In genomic region chr12:11149121-11149420, GRCm38 (mm10) we compare ENCODE assay signal across 8 mouse cellular contexts. TPM values are rescaled to one million over a fixed set of nuclear protein-coding genes. Genes with fewer than 3 reads are reported as not detected.
DNase-seq lines count a peak whose midpoint lies in the region; ATAC-seq and TF ChIP-seq lines count a peak whose summit lies in the region.
"Had no signal": no experiment of that assay in that cellular context is flagged by ENCODE, and none has a peak within 500 bp of the region (broad histone marks: within the 10 kb centered on the region; RNA-seq: fewer than 3 reads in every experiment).

No protein-coding gene starts in this region.

- ATAC-seq in forebrain, postnatal 0 days, result no peak
- ATAC-seq in liver, embryonic 12.5 days, result no peak

- no peaks in the 10 kb centered on the region for H3K36me3 ChIP-seq in testis, adult 2 months (ENCODE audit: control insufficient read depth, insufficient read depth, low read length)
- no peaks in the 10 kb centered on the region for H3K36me3 ChIP-seq in forebrain, postnatal 0 days (ENCODE audit: insufficient read depth)
- no peaks in the 10 kb centered on the region for H3K36me3 ChIP-seq in liver, embryonic 12.5 days

- H3K9ac ChIP-seq in forebrain, postnatal 0 days, result peak overlapping the region; percentile 52
- H3K9ac ChIP-seq in liver, embryonic 12.5 days, result no peak overlapping the region

- WGBS in forebrain, postnatal 0 days, result 1% methylated on average over 14 of the region's 14 CpGs
- 6% methylated on average over 14 of the region's 14 CpGs for WGBS in liver, embryonic 12.5 days (ENCODE audit: insufficient replicate concordance)

- no peaks in the 10 kb centered on the region for H3K27me3 ChIP-seq in testis, adult 2 months (ENCODE audit: control insufficient read depth, insufficient read depth, low read length)
- H3K27me3 ChIP-seq in forebrain, postnatal 0 days (ENCODE audit: insufficient read depth, low read length), result peaks cover 11% of the 10 kb centered on the region; the same call in 1 of the 2 replicates
- H3K27me3 ChIP-seq in liver, embryonic 12.5 days (replicated peaks), result peaks cover 61% of the 10 kb centered on the region

- H3K4me2 ChIP-seq in forebrain, postnatal 0 days (ENCODE audit: low read depth), result peak overlapping the region; percentile 94
- peak overlapping the region; percentile 71 for H3K4me2 ChIP-seq in liver, embryonic 12.5 days

- H3K27ac ChIP-seq in testis, adult 2 months (ENCODE audit: control insufficient read depth, insufficient read depth, low read depth, low read length), result no peak overlapping the region
- H3K27ac ChIP-seq in forebrain, postnatal 0 days (ENCODE audit: low read depth, low read length), result no peak overlapping the region
- no peak overlapping the region for H3K27ac ChIP-seq in liver, embryonic 12.5 days

- H3K4me1 ChIP-seq in testis, adult 2 months (ENCODE audit: control insufficient read depth, insufficient read depth, low read length), result peaks cover 3% of the 10 kb centered on the region; the same call in 1 of the 2 replicates
- H3K4me1 ChIP-seq in forebrain, postnatal 0 days (ENCODE audit: insufficient read depth), result peaks cover 4% of the 10 kb centered on the region; the same call in 1 of the 2 replicates
- peaks cover 10% of the 10 kb centered on the region; the same call in 1 of the 2 replicates for H3K4me1 ChIP-seq in liver, embryonic 12.5 days

- peak overlapping the region; percentile 58; the same call in 1 of the 2 replicates for H3K4me3 ChIP-seq in testis, adult 2 months (ENCODE audit: control insufficient read depth, low read depth, low read length)
- peak overlapping the region; percentile 60 for H3K4me3 ChIP-seq in forebrain, postnatal 0 days (ENCODE audit: low read depth, low read length)
- H3K4me3 ChIP-seq in liver, embryonic 12.5 days, result peak overlapping the region; percentile 49

- TF ChIP-seq POLR2A in testis, adult 2 months (IDR thresholded peaks at IDR 0.05; ENCODE audit: control insufficient read depth, low read depth, low read length), result no peak

- TF ChIP-seq CTCF in testis, adult 2 months (IDR thresholded peaks at IDR 0.05; ENCODE audit: control insufficient read depth, insufficient read depth, insufficient replicate concordance, low read depth, low read length), result no peak
- TF ChIP-seq CTCF in forebrain, postnatal 0 days (IDR thresholded peaks at IDR 0.05; ENCODE audit: low read depth), result peak; percentile 42

- H3K9me3 ChIP-seq in forebrain, postnatal 0 days (ENCODE audit: low read length), result no peaks in the 10 kb centered on the region
- no peaks in the 10 kb centered on the region for H3K9me3 ChIP-seq in liver, embryonic 12.5 days (replicated peaks)

- DNase-seq in testis, postnatal 10 days (ENCODE audit: low spot score), result no peak
- no peak for DNase-seq in forebrain, postnatal 0 days
- no peak for DNase-seq in cerebellum, postnatal 4 days (ENCODE audit: low spot score in 2 of 2)
- no peak for DNase-seq in frontal cortex, postnatal 14 days (ENCODE audit: low spot score in 2 of 2)
- DNase-seq in left cerebral cortex, adult 11 months (ENCODE audit: low spot score), result no peak

RNA-seq across cellular contexts. Expression of gene Kcns3, which starts 1.8 kb away (rescaled TPM):
- polyA plus RNA-seq in testis, adult 2 months (2012; rRNA removed), result 0.12 and 0.18 TPM in 2 replicates
- 2.7 and 3.9 TPM in 2 replicates for total RNA-seq in forebrain, postnatal 0 days (2014; rRNA removed)
- polyA plus RNA-seq in forebrain, postnatal 0 days (2015; fragmentation: Nextera tagmentation; extraction: Ambion mirVana), result 1.2 TPM in 2 replicates
- 0.16 and 0.26 TPM in 2 replicates for polyA plus RNA-seq in liver, embryonic 12.5 days (2016; fragmentation: Nextera tagmentation; extraction: Ambion mirVana)

RNA-seq across cellular contexts. Expression of gene Msgn1, which starts 59.7 kb away (rescaled TPM):
- not detected in 2 replicates for polyA plus RNA-seq in testis, adult 2 months (2012; rRNA removed)
- not detected in 2 replicates for total RNA-seq in forebrain, postnatal 0 days (2014; rRNA removed)
- polyA plus RNA-seq in forebrain, postnatal 0 days (2015; fragmentation: Nextera tagmentation; extraction: Ambion mirVana), result not detected in 2 replicates
- polyA plus RNA-seq in liver, embryonic 12.5 days (2016; fragmentation: Nextera tagmentation; extraction: Ambion mirVana), result not detected in 2 replicates
- total RNA-seq: adrenal gland, postnatal 14 days had no signal
